Mouse (Mus musculus): ENCODE results near the gene Strip1. TPM values are rescaled to one million over a fixed set of nuclear protein-coding genes. Genes with fewer than 3 reads are reported as not detected.

Strip1 gene
- polyA plus RNA-seq (2014; fragmentation: Nextera tagmentation; extraction: Ambion mirVana) = 35.4 and 47.0 TPM in 2 replicates

GRCm38 (mm10) chr3:107631523-107631958 lies at the start of gene Strip1:
Gene Strip1 (minus strand): TSS chr3:107631694.
- ATAC-seq (replicated peaks; ENCODE audit: insufficient number of reproducible peaks, low FRiP score, low TSS enrichment) = peak; percentile 93
- no peaks in the 10 kb centered on the region for H3K9me3 ChIP-seq (replicated peaks; ENCODE audit: control insufficient read depth, low read length)
- H3K4me3 ChIP-seq (ENCODE audit: low read depth, low read length) = peak within 1 kb of the TSS; percentile 83
- peak within 1 kb of the TSS; percentile 88 for H3K9ac ChIP-seq (ENCODE audit: low read depth, low read length)
- WGBS (ENCODE audit: insufficient replicate concordance) = under 1% methylated on average over 35 of the region's 35 CpGs
- H3K27ac ChIP-seq (ENCODE audit: low read depth, low read length) = peak within 1 kb of the TSS; percentile 89
- H3K36me3 ChIP-seq (ENCODE audit: control insufficient read depth, insufficient read depth, low read length) = peaks cover 9% of the 10 kb centered on the region; the same call in 1 of the 2 replicates
- H3K4me1 ChIP-seq (ENCODE audit: control insufficient read depth, insufficient read depth, low read length) = peaks cover 10% of the 10 kb centered on the region; the same call in 1 of the 2 replicates
- no peaks in the 10 kb centered on the region for H3K27me3 ChIP-seq (ENCODE audit: control insufficient read depth, insufficient read depth, low read length)
- peak within 1 kb of the TSS; percentile 81 for H3K4me2 ChIP-seq

DNA sequence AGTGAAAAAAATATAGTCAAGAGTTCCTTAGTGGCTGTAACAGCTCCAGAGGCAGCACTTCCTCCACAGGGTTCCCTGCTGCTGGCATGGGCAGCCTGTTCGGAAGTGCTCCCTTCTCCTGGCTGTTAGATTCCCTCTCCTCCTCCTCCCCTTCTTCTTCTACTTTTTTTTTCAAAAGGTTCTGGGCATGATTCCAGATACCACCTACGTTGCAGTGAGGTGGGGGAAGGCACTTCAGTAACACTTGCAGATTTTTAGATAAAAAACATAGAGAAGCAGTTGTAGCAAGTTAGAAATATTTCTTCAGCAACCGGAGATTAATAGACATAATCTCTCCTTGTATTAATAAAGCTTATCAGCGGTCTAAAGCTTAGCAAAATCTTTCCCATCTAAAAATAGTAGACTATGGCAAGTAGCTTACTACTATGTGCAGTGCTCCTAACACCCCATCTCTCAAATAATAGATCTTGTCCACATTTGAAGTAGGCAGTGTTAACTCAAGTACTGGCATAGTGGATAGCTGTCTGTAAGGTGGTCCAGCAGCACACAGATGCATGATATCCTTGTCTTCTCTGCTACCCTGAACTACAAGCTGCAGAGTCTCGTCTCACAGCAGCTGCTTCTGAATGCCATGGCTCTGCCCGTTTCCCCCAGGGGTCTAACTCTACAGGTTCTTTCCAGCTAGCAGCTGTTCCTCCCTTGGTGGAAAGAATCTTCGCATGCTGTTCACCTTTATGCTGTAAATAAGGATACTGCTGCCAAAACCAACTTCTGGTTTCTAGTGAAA lies 49.5 kb upstream of the Strip1 start:
- peaks cover 23% of the 10 kb centered on the region for H3K4me1 ChIP-seq (ENCODE audit: control insufficient read depth, insufficient read depth, low read length)
- no peak overlapping the region for H3K4me3 ChIP-seq (ENCODE audit: low read depth, low read length)
- WGBS (ENCODE audit: insufficient replicate concordance) = 31% methylated on average over 7 of the region's 7 CpGs
- H3K27ac ChIP-seq (ENCODE audit: low read depth, low read length) = peak overlapping the region; percentile 71
- 0 out of 2 replicates have a peak overlapping the region, but pooled peaks have one; percentile 43 for H3K9ac ChIP-seq (ENCODE audit: low read depth, low read length)
- H3K4me2 ChIP-seq = peak overlapping the region; percentile 37
- H3K9me3 ChIP-seq (replicated peaks; ENCODE audit: control insufficient read depth, low read length) = no peaks in the 10 kb centered on the region
- H3K27me3 ChIP-seq (ENCODE audit: control insufficient read depth, insufficient read depth, low read length) = no peaks in the 10 kb centered on the region
- peak; percentile 63; the same call in 1 of the 2 replicates for ATAC-seq (replicated peaks; ENCODE audit: insufficient number of reproducible peaks, low FRiP score, low TSS enrichment)
- peaks cover 1% of the 10 kb centered on the region for H3K36me3 ChIP-seq (ENCODE audit: control insufficient read depth, insufficient read depth, low read length)

DNA sequence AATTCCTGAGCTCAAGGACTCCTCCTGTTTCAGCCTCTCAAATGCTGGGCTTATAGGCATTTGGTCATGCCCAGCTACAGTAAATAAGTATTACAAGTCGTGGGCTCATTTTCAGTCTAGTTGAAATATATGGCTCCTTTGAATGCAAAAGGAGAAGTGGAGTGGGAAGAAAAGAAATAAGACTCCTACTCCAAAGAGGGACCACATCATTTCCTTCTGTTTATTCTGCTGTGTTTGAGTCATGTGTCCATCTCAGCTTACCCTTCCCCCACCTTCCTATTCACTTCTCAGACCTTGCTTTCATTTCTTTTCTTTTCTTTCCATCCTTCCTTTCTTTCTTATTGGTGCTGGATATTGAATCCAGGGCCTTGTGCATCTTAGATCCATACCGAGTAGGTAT lies 40.0 kb upstream of the Strip1 start:
- Histone ChIP-seq H3K9me3 (replicated peaks; ENCODE audit: control insufficient read depth, low read length) (no peaks in the 10 kb centered on the region), H3K27me3 (ENCODE audit: control insufficient read depth, insufficient read depth, low read length) (no peaks in the 10 kb centered on the region), H3K36me3 (ENCODE audit: control insufficient read depth, insufficient read depth, low read length) (peaks cover 60% of the 10 kb centered on the region), H3K4me3 (ENCODE audit: low read depth, low read length) (no peak overlapping the region), H3K9ac (ENCODE audit: low read depth, low read length) (no peak overlapping the region), H3K27ac (ENCODE audit: low read depth, low read length) (no peak overlapping the region), H3K4me1 (ENCODE audit: control insufficient read depth, insufficient read depth, low read length) (no peaks in the 10 kb centered on the region), H3K4me2 (no peak overlapping the region)
- ATAC-seq (replicated peaks; ENCODE audit: insufficient number of reproducible peaks, low FRiP score, low TSS enrichment) = no peak
- WGBS (ENCODE audit: insufficient replicate concordance) = 97% methylated on average over 2 of the region's 2 CpGs

- Histone ChIP-seq H3K27me3 (ENCODE audit: control insufficient read depth, insufficient read depth, low read length) (no peaks in the 10 kb centered on the region), H3K27ac (ENCODE audit: low read depth, low read length) (no peak overlapping the region), H3K9me3 (replicated peaks; ENCODE audit: control insufficient read depth, low read length) (no peaks in the 10 kb centered on the region), H3K36me3 (ENCODE audit: control insufficient read depth, insufficient read depth, low read length) (peaks cover 62% of the 10 kb centered on the region), H3K4me3 (ENCODE audit: low read depth, low read length) (no peak overlapping the region), H3K4me2 (no peak overlapping the region), H3K9ac (ENCODE audit: low read depth, low read length) (no peak overlapping the region), H3K4me1 (ENCODE audit: control insufficient read depth, insufficient read depth, low read length) (no peaks in the 10 kb centered on the region)
- WGBS (ENCODE audit: insufficient replicate concordance) = 87% methylated on average over 4 of the region's 4 CpGs
- ATAC-seq (replicated peaks; ENCODE audit: insufficient number of reproducible peaks, low FRiP score, low TSS enrichment) = no peak
These were observed 39.0 kb upstream of the Strip1 start for GRCm38 (mm10) chr3:107670500-107670899.

DNA sequence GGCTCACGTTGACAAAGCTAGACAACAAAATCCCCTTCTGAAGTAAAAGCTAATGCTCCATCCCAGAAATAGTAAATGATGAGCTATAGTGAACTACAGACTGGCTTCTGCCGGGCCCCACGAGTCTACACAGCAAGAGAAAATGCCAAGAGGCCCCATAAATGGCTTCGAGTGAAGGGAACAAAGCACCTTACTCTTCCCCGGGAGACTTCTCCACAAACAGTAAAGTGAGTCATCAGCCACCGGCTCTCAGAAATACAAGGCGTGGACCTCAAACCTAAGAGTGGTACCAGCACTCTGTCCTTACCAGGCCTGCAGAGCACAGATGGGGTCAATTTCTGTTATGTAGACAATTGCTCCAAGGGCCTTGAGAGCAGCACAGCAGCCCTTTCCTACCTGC lies 37.3 kb upstream of the Strip1 start:
- Histone ChIP-seq H3K9ac (ENCODE audit: low read depth, low read length) (no peak overlapping the region), H3K4me1 (ENCODE audit: control insufficient read depth, insufficient read depth, low read length) (no peaks in the 10 kb centered on the region), H3K27ac (ENCODE audit: low read depth, low read length) (no peak overlapping the region), H3K9me3 (replicated peaks; ENCODE audit: control insufficient read depth, low read length) (no peaks in the 10 kb centered on the region), H3K4me2 (no peak overlapping the region), H3K36me3 (ENCODE audit: control insufficient read depth, insufficient read depth, low read length) (peaks cover 60% of the 10 kb centered on the region), H3K4me3 (ENCODE audit: low read depth, low read length) (no peak overlapping the region), H3K27me3 (ENCODE audit: control insufficient read depth, insufficient read depth, low read length) (no peaks in the 10 kb centered on the region)
- no peak for ATAC-seq (replicated peaks; ENCODE audit: insufficient number of reproducible peaks, low FRiP score, low TSS enrichment)
- WGBS (ENCODE audit: insufficient replicate concordance) = 90% methylated on average over 7 of the region's 7 CpGs

- 84% methylated on average over 6 of the region's 6 CpGs for WGBS (ENCODE audit: insufficient replicate concordance)
- H3K4me1 ChIP-seq (ENCODE audit: control insufficient read depth, insufficient read depth, low read length) = no peaks in the 10 kb centered on the region
- H3K4me2 ChIP-seq = no peak overlapping the region
- H3K36me3 ChIP-seq (ENCODE audit: control insufficient read depth, insufficient read depth, low read length) = peaks cover 58% of the 10 kb centered on the region
- no peak overlapping the region for H3K4me3 ChIP-seq (ENCODE audit: low read depth, low read length)
- no peak overlapping the region for H3K27ac ChIP-seq (ENCODE audit: low read depth, low read length)
- ATAC-seq (replicated peaks; ENCODE audit: insufficient number of reproducible peaks, low FRiP score, low TSS enrichment) = no peak
- no peaks in the 10 kb centered on the region for H3K9me3 ChIP-seq (replicated peaks; ENCODE audit: control insufficient read depth, low read length)
- H3K9ac ChIP-seq (ENCODE audit: low read depth, low read length) = no peak overlapping the region
- H3K27me3 ChIP-seq (ENCODE audit: control insufficient read depth, insufficient read depth, low read length) = no peaks in the 10 kb centered on the region
These were observed 35.9 kb upstream of the Strip1 start for GRCm38 (mm10) chr3:107667426-107667825.

- Histone ChIP-seq H3K9me3 (replicated peaks; ENCODE audit: control insufficient read depth, low read length) (no peaks in the 10 kb centered on the region), H3K36me3 (ENCODE audit: control insufficient read depth, insufficient read depth, low read length) (peaks cover 48% of the 10 kb centered on the region), H3K4me2 (no peak overlapping the region), H3K27me3 (ENCODE audit: control insufficient read depth, insufficient read depth, low read length) (no peaks in the 10 kb centered on the region), H3K27ac (ENCODE audit: low read depth, low read length) (no peak overlapping the region), H3K4me3 (ENCODE audit: low read depth, low read length) (no peak overlapping the region), H3K4me1 (ENCODE audit: control insufficient read depth, insufficient read depth, low read length) (no peaks in the 10 kb centered on the region), H3K9ac (ENCODE audit: low read depth, low read length) (no peak overlapping the region)
- no peak for ATAC-seq (replicated peaks; ENCODE audit: insufficient number of reproducible peaks, low FRiP score, low TSS enrichment)
- 88% methylated on average over 1 of the region's 1 CpGs for WGBS (ENCODE audit: insufficient replicate concordance)
These were observed 33.1 kb upstream of the Strip1 start for GRCm38 (mm10) chr3:107664641-107665040.

DNA sequence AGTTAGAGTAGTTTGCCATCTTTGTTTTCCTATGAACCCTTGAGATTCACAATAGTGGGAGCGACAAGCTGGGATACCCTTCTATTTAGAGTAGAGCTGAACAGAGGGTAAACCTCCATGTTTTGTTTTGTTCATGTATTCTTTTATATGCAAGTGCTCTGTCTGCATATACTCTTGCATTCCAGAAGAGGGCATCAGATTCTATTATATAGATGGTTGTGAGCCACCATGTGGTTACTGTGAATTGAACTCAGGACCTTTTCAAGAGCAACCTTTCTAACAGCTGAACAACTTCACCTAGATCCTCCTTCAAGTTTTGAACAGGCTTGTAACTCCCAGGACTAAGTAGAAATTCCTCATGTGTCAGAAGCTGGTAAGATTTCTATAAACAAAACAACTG lies 27.5 kb upstream of the Strip1 start:
- WGBS (ENCODE audit: insufficient replicate concordance) = 97% methylated on average over 1 of the region's 1 CpGs
- Histone ChIP-seq H3K4me3 (ENCODE audit: low read depth, low read length) (no peak overlapping the region), H3K27ac (ENCODE audit: low read depth, low read length) (no peak overlapping the region), H3K4me1 (ENCODE audit: control insufficient read depth, insufficient read depth, low read length) (no peaks in the 10 kb centered on the region), H3K27me3 (ENCODE audit: control insufficient read depth, insufficient read depth, low read length) (no peaks in the 10 kb centered on the region), H3K9me3 (replicated peaks; ENCODE audit: control insufficient read depth, low read length) (no peaks in the 10 kb centered on the region), H3K4me2 (no peak overlapping the region), H3K36me3 (ENCODE audit: control insufficient read depth, insufficient read depth, low read length) (peaks cover 12% of the 10 kb centered on the region), H3K9ac (ENCODE audit: low read depth, low read length) (no peak overlapping the region)
- ATAC-seq (replicated peaks; ENCODE audit: insufficient number of reproducible peaks, low FRiP score, low TSS enrichment) = no peak

DNA sequence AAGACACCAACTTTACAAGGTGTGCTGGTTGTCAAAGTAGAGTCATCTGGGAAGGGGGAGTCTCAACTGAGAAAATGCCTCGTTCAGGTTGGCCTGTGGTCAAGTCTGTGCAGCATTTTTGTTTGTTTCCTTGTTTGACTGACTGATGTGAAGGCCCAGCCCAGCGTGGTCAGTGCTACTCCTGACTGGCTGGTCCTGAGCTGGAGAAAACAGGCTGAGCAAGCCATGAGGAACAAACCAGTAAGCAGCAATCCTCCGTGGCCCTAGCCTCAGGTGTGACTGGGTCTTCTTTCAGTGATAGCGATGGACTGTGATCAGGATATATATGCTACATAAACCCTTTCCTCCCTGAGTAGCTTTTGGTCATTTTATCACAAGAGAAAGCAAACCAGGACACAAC lies 25.4 kb upstream of the Strip1 start:
- no peak overlapping the region for H3K4me2 ChIP-seq
- H3K4me1 ChIP-seq (ENCODE audit: control insufficient read depth, insufficient read depth, low read length) = no peaks in the 10 kb centered on the region
- no peak overlapping the region for H3K27ac ChIP-seq (ENCODE audit: low read depth, low read length)
- ATAC-seq (replicated peaks; ENCODE audit: insufficient number of reproducible peaks, low FRiP score, low TSS enrichment) = no peak
- H3K4me3 ChIP-seq (ENCODE audit: low read depth, low read length) = no peak overlapping the region
- 76% methylated on average over 4 of the region's 4 CpGs for WGBS (ENCODE audit: insufficient replicate concordance)
- H3K9ac ChIP-seq (ENCODE audit: low read depth, low read length) = no peak overlapping the region
- H3K9me3 ChIP-seq (replicated peaks; ENCODE audit: control insufficient read depth, low read length) = no peaks in the 10 kb centered on the region
- H3K27me3 ChIP-seq (ENCODE audit: control insufficient read depth, insufficient read depth, low read length) = no peaks in the 10 kb centered on the region
- H3K36me3 ChIP-seq (ENCODE audit: control insufficient read depth, insufficient read depth, low read length) = peaks cover 9% of the 10 kb centered on the region; the same call in 1 of the 2 replicates
